Mouse (Mus musculus) spleen, adult 2 months (tissue): ENCODE results near the gene Acer1. TPM values are rescaled to one million over a fixed set of nuclear protein-coding genes. Genes with fewer than 3 reads are reported as not detected.

Experiments used
- DNase-seq, 2 experiments: peaks; one replicate each; pipeline versions ENCODE4 v3.0.0 to v3.0.0-alpha.2; 2012 to 2021; ENCODE audit warnings: low spot score in 2 of 2, low read depth in 1 of 2
- H3K27ac ChIP-seq: fragments of 200-500 bp; 2 replicates; pipeline ENCODE4 v1.5.1; 2012; ENCODE audit warnings: low read length, inconsistent platforms; ENCODE audit not compliant: insufficient read depth
- H3K27me3 ChIP-seq: fragments of 200-500 bp; 2 replicates; pipeline ENCODE4 v1.6.1; 2012; ENCODE audit warnings: mild to moderate bottlenecking, moderate library complexity, low read length, inconsistent platforms; ENCODE audit not compliant: control insufficient read depth, insufficient read depth
- H3K36me3 ChIP-seq: fragments of 200-500 bp; 2 replicates; pipeline ENCODE4 v1.6.1; 2012; ENCODE audit warnings: mild to moderate bottlenecking, low read length, inconsistent platforms; ENCODE audit not compliant: control insufficient read depth, insufficient read depth
- H3K4me1 ChIP-seq: fragments of 200-500 bp; 2 replicates; pipeline ENCODE4 v1.6.1; 2011; ENCODE audit warnings: inconsistent platforms; ENCODE audit not compliant: control insufficient read depth, insufficient read depth, insufficient read length
- H3K4me3 ChIP-seq: fragments of 200-500 bp; 2 replicates; pipeline ENCODE4 v1.5.1; 2011; ENCODE audit warnings: mild to moderate bottlenecking, inconsistent platforms; ENCODE audit not compliant: insufficient read depth, insufficient read length; ENCODE audit errors: extremely low read depth
- CTCF ChIP-seq: fragments of 200-500 bp; IDR thresholded peaks from 2 replicates; pipeline ENCODE4 v1.5.1; 2011; ENCODE audit warnings: mild to moderate bottlenecking, inconsistent platforms; ENCODE audit not compliant: insufficient read depth, insufficient read length, insufficient replicate concordance; ENCODE audit errors: extremely low read depth
- POLR2A ChIP-seq: fragments of 200-500 bp; IDR thresholded peaks from 2 replicates; pipeline ENCODE4 v1.6.1; 2011; ENCODE audit warnings: low read depth, low read length, inconsistent platforms
- WGBS: fragments of 180-500 bp; shearing (Covaris S2); methylation state at CpG from one replicate; pipeline ENCODE4 v1.1.7; 2018; 5-methylcytosine and 5-hydroxymethylcytosine counted together
- polyA plus RNA-seq: library from polyadenylated mRNA; depleted of rRNA; stranded (reverse); fragments of >200 nt; gene quantifications from 2 replicates; pipeline ENCODE4 v1.2.3, GENCODE M21; 2012

Acer1 gene
- polyA plus RNA-seq, 1 experiment = not detected

DNA sequence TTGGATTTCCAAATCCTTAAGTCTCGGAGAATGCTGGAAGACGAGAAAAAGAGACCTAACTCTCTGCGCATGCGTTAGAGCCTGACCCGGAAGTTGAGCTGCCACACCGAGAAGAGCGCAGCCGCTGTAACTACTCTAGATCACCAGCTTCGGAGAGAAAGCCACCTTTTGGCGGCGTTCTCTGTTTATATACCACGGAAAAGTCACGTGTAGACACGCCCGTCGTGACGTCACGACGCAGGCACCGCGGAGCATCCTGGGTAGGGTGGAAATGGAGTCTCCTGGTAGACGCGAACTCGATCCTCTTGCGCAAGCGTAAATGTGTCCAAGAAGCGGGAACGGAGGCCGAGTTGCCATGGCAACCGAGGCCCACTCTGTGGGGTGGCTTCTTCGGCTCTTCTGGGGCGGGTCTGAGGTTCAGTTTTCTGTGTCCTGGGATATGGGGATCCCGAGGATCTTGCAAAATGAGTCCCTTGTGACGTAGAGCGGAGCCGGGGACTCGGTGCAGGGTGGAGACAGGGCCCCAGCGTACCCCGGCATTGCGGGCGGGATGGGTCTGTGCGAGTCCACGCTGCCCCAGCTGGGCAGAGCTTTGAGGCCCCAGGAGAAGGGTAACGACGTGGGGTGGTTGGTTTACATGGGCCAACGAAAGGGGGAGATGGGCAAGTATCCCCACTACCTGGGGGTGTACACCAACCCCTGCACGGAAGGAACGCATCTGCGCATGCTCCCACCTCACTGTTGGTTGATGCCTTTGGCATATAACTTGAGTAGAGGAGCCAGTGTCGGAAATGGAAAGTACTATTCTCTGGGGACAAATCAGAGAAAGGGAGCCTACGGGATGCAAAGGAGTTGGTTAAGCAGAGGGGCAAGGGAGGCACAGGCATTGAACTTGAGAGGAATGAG lies 29.6 kb upstream of the Acer1 start, which contains the start of the genes Gtf2f1 and Gm17949:
Gtf2f1 (minus strand) TSS at position 53 of the 906 bp plus-strand sequence.
Gm17949 (plus strand) TSS at position 234 of the 906 bp plus-strand sequence.
- Histone ChIP-seq H3K36me3 (peaks cover 9% of the 10 kb centered on the region), H3K4me1 (peaks cover 4% of the 10 kb centered on the region; the same call in 1 of the 2 replicates), H3K27me3 (no peaks in the 10 kb centered on the region), H3K4me3 (peak within 1 kb of the TSS; percentile 98), H3K27ac (peak within 1 kb of the TSS; percentile 89)
- TF ChIP-seq POLR2A (peak; percentile 98), CTCF (no peak)
- WGBS = 1% methylated on average over 51 of the region's 51 CpGs
- peak; percentile 82 to 98 for DNase-seq

GRCm38 (mm10) chr17:57010911-57011235 lies 28.9 kb upstream of the Acer1 start:
- Histone ChIP-seq H3K27me3 (no peaks in the 10 kb centered on the region), H3K36me3 (peaks cover 9% of the 10 kb centered on the region), H3K4me1 (peaks cover 4% of the 10 kb centered on the region; the same call in 1 of the 2 replicates), H3K27ac (peak overlapping the region; percentile 89), H3K4me3 (peak overlapping the region; percentile 98)
- no peak for DNase-seq
- TF ChIP-seq CTCF = no peak
- under 1% methylated on average over 19 of the region's 19 CpGs for WGBS

DNA sequence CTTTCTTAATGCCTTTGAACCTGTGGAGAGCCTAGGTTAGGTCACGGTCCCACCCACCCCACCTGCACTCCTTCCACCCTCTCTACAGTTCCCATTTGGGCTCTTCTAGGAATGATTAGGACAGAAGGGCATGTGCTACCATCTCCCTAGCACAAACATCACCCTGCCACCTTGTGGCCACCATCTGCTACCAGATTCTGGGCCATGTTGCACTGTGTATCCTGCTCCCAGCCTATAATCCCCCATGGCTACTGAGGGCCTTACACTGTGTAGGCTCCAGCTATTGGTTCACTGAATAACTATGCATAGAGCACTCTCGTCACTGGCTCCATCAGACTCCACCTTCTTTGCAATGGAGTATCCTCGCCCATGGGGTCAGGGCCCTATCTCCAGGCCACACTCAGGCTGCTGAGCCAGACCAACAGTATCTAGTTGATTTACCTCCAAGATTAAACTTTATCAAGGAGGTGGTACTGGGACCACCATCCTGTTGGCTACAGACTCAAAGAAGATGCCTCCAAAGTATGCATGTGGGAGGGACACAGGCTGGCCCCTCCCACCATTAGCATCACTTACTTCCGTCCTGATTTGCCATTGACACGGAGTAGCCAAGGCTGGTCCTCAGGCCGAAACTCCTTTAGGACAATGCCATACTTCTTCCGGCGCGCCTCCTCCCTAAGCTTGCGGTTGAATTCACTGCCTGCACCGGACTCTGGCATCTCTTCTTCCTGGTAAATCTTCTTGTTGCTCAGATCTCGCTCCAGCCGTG lies 25.4 kb upstream of the Acer1 start:
- peaks cover 23% of the 10 kb centered on the region for H3K36me3 ChIP-seq
- no peak overlapping the region for H3K27ac ChIP-seq
- TF ChIP-seq CTCF (no peak), POLR2A (no peak)
- no peak overlapping the region for H3K4me3 ChIP-seq
- no peak for DNase-seq
- H3K4me1 ChIP-seq = peaks cover 4% of the 10 kb centered on the region; the same call in 1 of the 2 replicates
- H3K27me3 ChIP-seq = no peaks in the 10 kb centered on the region
- 93% methylated on average over 13 of the region's 13 CpGs for WGBS

- WGBS = 90% methylated on average over 7 of the region's 7 CpGs
- H3K27ac ChIP-seq = no peak overlapping the region
- H3K4me3 ChIP-seq = no peak overlapping the region
- DNase-seq = no peak
- H3K27me3 ChIP-seq = no peaks in the 10 kb centered on the region
- TF ChIP-seq POLR2A = no peak
- no peak for TF ChIP-seq CTCF
- no peaks in the 10 kb centered on the region for H3K4me1 ChIP-seq
- peaks cover 23% of the 10 kb centered on the region for H3K36me3 ChIP-seq
Measured at GRCm38 (mm10) chr17:57003994-57004393, 22.1 kb upstream of the Acer1 start.

DNA sequence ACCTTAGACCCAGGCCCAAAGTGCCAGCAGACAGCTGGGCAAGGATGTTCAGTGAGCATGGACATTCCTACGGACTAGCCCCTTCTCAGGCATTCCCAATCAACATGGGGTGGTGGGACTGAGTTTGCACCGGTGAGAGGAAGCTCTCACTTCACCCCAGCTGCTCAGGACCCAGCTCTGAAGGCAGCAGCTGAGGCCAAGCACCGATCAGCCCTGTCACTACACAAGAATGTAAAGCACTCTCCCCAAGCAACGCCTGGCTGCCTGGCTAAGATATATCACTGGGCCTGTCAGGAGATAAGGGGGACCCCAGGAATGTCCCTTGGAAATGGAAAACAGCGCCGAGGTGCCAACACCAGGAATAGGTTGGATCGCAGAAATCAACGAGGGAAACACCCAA lies 19.3 kb upstream of the Acer1 start:
- WGBS = 80% methylated on average over 8 of the region's 8 CpGs
- DNase-seq = no peak
- Histone ChIP-seq H3K36me3 (peaks cover 14% of the 10 kb centered on the region), H3K4me3 (no peak overlapping the region), H3K27me3 (no peaks in the 10 kb centered on the region), H3K4me1 (no peaks in the 10 kb centered on the region; the same call in 1 of the 2 replicates), H3K27ac (no peak overlapping the region)
- no peak for TF ChIP-seq CTCF
- TF ChIP-seq POLR2A = no peak

DNA sequence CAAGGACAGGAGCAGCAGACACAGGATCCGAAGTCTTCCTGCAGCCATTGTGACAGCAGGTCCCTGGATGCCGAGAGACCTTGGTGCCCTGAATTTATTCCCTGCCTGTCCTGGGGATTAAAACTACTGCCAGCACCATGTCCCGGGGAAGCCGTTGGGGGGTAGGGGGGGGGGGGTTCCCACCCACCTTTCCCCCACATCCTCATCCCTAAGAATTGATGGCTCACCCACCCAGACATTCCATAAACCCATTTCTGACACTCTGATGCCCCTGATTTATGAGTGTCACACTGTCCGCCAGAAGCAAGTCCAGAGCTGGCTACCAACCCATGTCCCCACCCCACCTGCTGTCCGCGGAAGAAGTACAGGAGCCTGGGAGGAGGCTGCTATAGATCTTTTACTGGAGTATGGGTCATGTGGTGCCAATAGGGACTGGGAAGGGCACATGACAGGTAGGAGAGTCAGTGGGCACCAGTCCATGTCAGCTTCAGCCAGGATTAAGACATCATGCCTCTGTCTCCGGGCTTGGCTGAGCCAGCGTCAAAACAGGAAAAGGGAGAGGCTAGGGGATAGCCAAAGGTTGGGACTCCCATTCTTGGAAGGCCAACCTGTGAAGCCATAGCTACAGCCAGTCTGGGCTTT lies 18.2 kb upstream of the Acer1 start, which contains the start of gene Pspn:
Pspn (minus strand) TSS at position 51 of the 642 bp plus-strand sequence.
- no peak for DNase-seq
- no peaks in the 10 kb centered on the region; the same call in 1 of the 2 replicates for H3K4me1 ChIP-seq
- peaks cover 19% of the 10 kb centered on the region for H3K36me3 ChIP-seq
- 89% methylated on average over 9 of the region's 9 CpGs for WGBS
- H3K27me3 ChIP-seq = no peaks in the 10 kb centered on the region
- no peak within 1 kb of the TSS for H3K27ac ChIP-seq
- no peak within 1 kb of the TSS for H3K4me3 ChIP-seq
- TF ChIP-seq POLR2A (no peak), CTCF (no peak)
